Mouse (Mus musculus) embryonic facial prominence, embryonic 11.5 days (tissue): ENCODE measurements at regions not wholly inside any gene's neighbourhood (a gene's known extent, or its start where the extent isn't known, plus 50 kb on each side); places are given as distances from the start of the nearest gene placed in this dataset.

Experiments
- ATAC-seq: fragments of 200-750 bp; cut with Nextera tagmentation; replicated peaks from 2 replicates; pipeline ENCODE4 v1.8.0; 2017; ENCODE audit warnings: low read depth; ENCODE audit not compliant: insufficient number of reproducible peaks, low FRiP score, low TSS enrichment
- DNase-seq: peaks from one replicate; pipeline ENCODE4 v3.0.0-alpha.2; 2015; ENCODE audit warnings: low spot score
- H3K27ac ChIP-seq: fragments of 300-500 bp; sonication (generic); replicated peaks from 2 replicates; pipeline ENCODE4 v1.5.1; 2014; ENCODE audit warnings: mild to moderate bottlenecking, low read depth, low read length, control low read depth
- H3K27me3 ChIP-seq: fragments of 300-500 bp; sonication (generic); 2 replicates; pipeline ENCODE4 v1.6.1; 2014; ENCODE audit warnings: mild to moderate bottlenecking, low read length, moderate library complexity, mixed read lengths; ENCODE audit not compliant: control insufficient read depth, insufficient read depth
- H3K36me3 ChIP-seq: fragments of 300-500 bp; sonication (generic); replicated peaks from 2 replicates; pipeline ENCODE4 v1.6.1; 2014; ENCODE audit warnings: low read depth, mild to moderate bottlenecking, low read length, moderate library complexity, mixed read lengths; ENCODE audit not compliant: control insufficient read depth, insufficient read depth
- H3K4me1 ChIP-seq: fragments of 300-500 bp; sonication (generic); 2 replicates; pipeline ENCODE4 v1.6.1; 2014; ENCODE audit warnings: low read length, mixed read lengths; ENCODE audit not compliant: control insufficient read depth, insufficient read depth
- H3K4me2 ChIP-seq: fragments of 300-500 bp; sonication (generic); 2 replicates; pipeline ENCODE4 v1.6.1; 2014; ENCODE audit warnings: low read depth, mild to moderate bottlenecking, control low read depth, low read length, moderate library complexity
- H3K4me3 ChIP-seq: fragments of 300-500 bp; sonication (generic); 2 replicates; pipeline ENCODE4 v1.5.1; 2014; ENCODE audit warnings: low read depth, low read length, control low read depth
- H3K9ac ChIP-seq: fragments of 300-500 bp; sonication (generic); replicated peaks from 2 replicates; pipeline ENCODE4 v1.6.1; 2014; ENCODE audit warnings: mild to moderate bottlenecking, control low read depth, low read length
- H3K9me3 ChIP-seq: fragments of 300-500 bp; sonication (generic); replicated peaks from 2 replicates; pipeline ENCODE4 v1.6.1; 2016; ENCODE audit warnings: mild to moderate bottlenecking, low read length, inconsistent platforms, mixed read lengths; ENCODE audit not compliant: control insufficient read depth
- WGBS: fragments of 180-500 bp; shearing (Covaris S2); extraction: QIAGEN DNeasy Blood & Tissue Kit; methylation state at CpG from one replicate; pipeline ENCODE4 v1.1.7; 2014; 5-methylcytosine and 5-hydroxymethylcytosine counted together

DNA sequence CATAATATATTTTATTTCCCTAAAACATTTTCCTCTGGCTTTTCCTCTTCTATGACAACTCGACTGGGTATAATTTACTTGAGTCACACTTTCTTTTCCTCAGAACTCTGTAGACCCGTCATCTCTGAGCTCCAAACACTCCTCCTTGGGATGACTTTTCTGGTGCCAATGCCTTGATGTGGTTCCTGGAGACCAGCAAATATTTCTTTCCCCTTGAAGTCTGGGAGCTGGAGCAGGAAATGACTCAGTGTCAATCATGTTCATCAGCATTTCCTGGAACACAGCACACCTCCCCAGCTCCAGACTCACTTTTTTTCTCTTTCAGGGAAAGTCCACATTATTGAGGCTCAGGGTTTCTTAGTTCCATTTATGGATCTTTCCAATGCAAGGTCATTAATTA lies 197.3 kb upstream of the Irx3 start:
- H3K27me3 ChIP-seq: no peaks in the 10 kb centered on the region; the same call in 1 of the 2 replicates
- DNase-seq (no peak), ATAC-seq (no peak)
- H3K4me2 ChIP-seq: no peak overlapping the region
- H3K27ac ChIP-seq: no peak overlapping the region
- WGBS: 73% methylated on average over 2 of the region's 2 CpGs
- no peak overlapping the region for H3K4me3 ChIP-seq
- H3K9me3 ChIP-seq: no peaks in the 10 kb centered on the region
- H3K9ac ChIP-seq: no peak overlapping the region
- no peaks in the 10 kb centered on the region; the same call in 1 of the 2 replicates for H3K4me1 ChIP-seq
- no peaks in the 10 kb centered on the region for H3K36me3 ChIP-seq

DNA sequence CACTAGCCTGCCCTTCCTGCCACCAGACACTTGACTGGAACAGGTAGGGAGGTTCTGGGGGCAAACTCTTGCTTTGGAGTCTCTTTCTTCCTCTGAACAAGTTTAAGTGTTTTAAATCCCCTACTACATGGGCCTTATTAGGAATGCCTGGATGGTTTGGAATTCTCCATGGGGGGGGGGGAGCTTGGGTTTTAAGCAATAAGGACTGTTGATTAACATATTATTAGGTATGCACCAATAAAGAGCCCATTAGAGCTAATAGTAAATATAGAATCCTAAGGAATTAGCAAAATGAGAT lies 196.0 kb upstream of the Irx3 start:
- Histone ChIP-seq H3K9ac (no peak overlapping the region), H3K27ac (no peak overlapping the region), H3K4me2 (no peak overlapping the region), H3K9me3 (no peaks in the 10 kb centered on the region), H3K36me3 (no peaks in the 10 kb centered on the region), H3K27me3 (no peaks in the 10 kb centered on the region; the same call in 1 of the 2 replicates), H3K4me3 (no peak overlapping the region), H3K4me1 (no peaks in the 10 kb centered on the region; the same call in 1 of the 2 replicates)
- DNase-seq (no peak), ATAC-seq (no peak)

- WGBS: 25% methylated on average over 26 of the region's 26 CpGs
- ATAC-seq (peak; percentile 51; the same call in 1 of the 2 replicates), DNase-seq (peak; percentile 50)
- Histone ChIP-seq H3K27ac (no peak overlapping the region), H3K27me3 (no peaks in the 10 kb centered on the region; the same call in 1 of the 2 replicates), H3K9me3 (no peaks in the 10 kb centered on the region), H3K4me2 (no peak overlapping the region; the same call in 1 of the 2 replicates), H3K4me1 (peaks cover under 1% of the 10 kb centered on the region; the same call in 1 of the 2 replicates), H3K9ac (no peak overlapping the region), H3K36me3 (no peaks in the 10 kb centered on the region), H3K4me3 (no peak overlapping the region)
Observed at GRCm38 (mm10) chr8:91997023-91997891, 195.4 kb upstream of the Irx3 start.

DNA sequence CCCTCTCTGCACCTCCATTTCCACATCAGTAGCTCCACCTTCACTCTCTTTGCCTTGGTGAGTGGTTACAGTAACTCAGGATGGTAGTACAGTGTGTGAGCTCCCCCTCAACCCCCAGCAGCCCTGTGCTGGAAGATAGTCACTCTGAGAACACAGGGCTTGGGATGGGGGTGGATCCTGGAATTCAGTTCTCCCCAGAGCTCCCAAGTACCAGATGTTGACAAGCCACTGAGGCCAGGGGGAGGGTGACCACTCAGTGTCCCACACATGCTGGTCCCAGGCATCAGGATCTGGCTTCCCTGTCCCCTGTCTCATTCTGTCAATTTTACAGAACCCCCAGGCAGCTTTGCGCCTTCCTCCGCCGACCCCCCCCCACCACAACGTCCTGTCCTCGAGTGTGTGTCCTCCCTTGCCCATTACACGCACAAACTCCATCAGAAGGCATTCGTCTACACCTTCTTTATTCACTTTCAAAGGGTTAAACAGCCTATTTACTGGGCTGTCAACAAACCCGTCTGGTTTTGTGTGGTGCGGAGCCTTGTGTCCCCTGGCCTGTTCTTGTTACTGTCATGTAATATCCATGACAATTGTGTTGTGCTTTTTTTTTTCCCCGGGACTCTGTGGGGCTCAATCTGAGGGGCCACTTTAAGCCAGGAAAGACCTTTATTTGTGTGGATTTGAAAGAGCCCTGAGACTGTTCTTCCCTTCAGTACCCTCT lies 194.6 kb upstream of the Irx3 start:
- H3K27me3 ChIP-seq: no peaks in the 10 kb centered on the region; the same call in 1 of the 2 replicates
- no peaks in the 10 kb centered on the region for H3K36me3 ChIP-seq
- no peak overlapping the region; the same call in 1 of the 2 replicates for H3K4me2 ChIP-seq
- H3K9ac ChIP-seq: no peak overlapping the region
- H3K4me3 ChIP-seq: no peak overlapping the region
- H3K4me1 ChIP-seq: peaks cover 3% of the 10 kb centered on the region
- 15% methylated on average over 10 of the region's 10 CpGs for WGBS
- H3K27ac ChIP-seq: no peak overlapping the region
- no peak for DNase-seq
- H3K9me3 ChIP-seq: no peaks in the 10 kb centered on the region
- ATAC-seq: peak; percentile 42; the same call in 1 of the 2 replicates

- peaks cover 3% of the 10 kb centered on the region for H3K4me1 ChIP-seq
- H3K36me3 ChIP-seq: no peaks in the 10 kb centered on the region
- no peak overlapping the region for H3K27ac ChIP-seq
- DNase-seq (no peak), ATAC-seq (no peak)
- WGBS: 55% methylated on average over 9 of the region's 9 CpGs
- H3K9me3 ChIP-seq: no peaks in the 10 kb centered on the region
- H3K4me3 ChIP-seq: no peak overlapping the region
- no peak overlapping the region for H3K4me2 ChIP-seq
- H3K9ac ChIP-seq: no peak overlapping the region
- H3K27me3 ChIP-seq: no peaks in the 10 kb centered on the region; the same call in 1 of the 2 replicates
Observed at GRCm38 (mm10) chr8:91995407-91996144, 193.7 kb upstream of the Irx3 start.

GRCm38 (mm10) chr8:91991542-91992452 lies 189.9 kb upstream of the Irx3 start:
- 29% methylated on average over 25 of the region's 25 CpGs for WGBS
- no peak overlapping the region for H3K4me3 ChIP-seq

GRCm38 (mm10) chr8:91990952-91991351 lies 189.1 kb upstream of the Irx3 start:
- no peak overlapping the region for H3K27ac ChIP-seq
- no peaks in the 10 kb centered on the region for H3K36me3 ChIP-seq
- 41% methylated on average over 5 of the region's 5 CpGs for WGBS
- no peaks in the 10 kb centered on the region for H3K9me3 ChIP-seq
- no peak overlapping the region for H3K4me3 ChIP-seq
- no peaks in the 10 kb centered on the region for H3K27me3 ChIP-seq
- H3K9ac ChIP-seq: no peak overlapping the region
- no peak overlapping the region for H3K4me2 ChIP-seq
- DNase-seq: peak; percentile 36
- H3K4me1 ChIP-seq: peaks cover 3% of the 10 kb centered on the region
- no peak for ATAC-seq

More at GRCm38 (mm10) chr8:91991542-91992452, 189.9 kb upstream of the Irx3 start:
- peak; percentile 64 for DNase-seq
- no peak for ATAC-seq
- no peaks in the 10 kb centered on the region for H3K27me3 ChIP-seq
- no peaks in the 10 kb centered on the region for H3K9me3 ChIP-seq
- peaks cover 3% of the 10 kb centered on the region for H3K4me1 ChIP-seq
- no peak overlapping the region for H3K27ac ChIP-seq
- no peaks in the 10 kb centered on the region for H3K36me3 ChIP-seq
- no peak overlapping the region for H3K9ac ChIP-seq
- H3K4me2 ChIP-seq: peak overlapping the region; percentile 21; the same call in 1 of the 2 replicates
